Mouse (Mus musculus) limb, embryonic 12.5 days (tissue): Measurements from ENCODE around the gene Zdhhc1. TPM values are rescaled to one million over a fixed set of nuclear protein-coding genes. Genes with fewer than 3 reads are reported as not detected.
A peak's percentile ranks its signal among the peaks of the same experiment; 100 is the strongest.

Experiments
- ATAC-seq: fragments of 200-750 bp; cut with Nextera tagmentation; 2 replicates; pipeline ENCODE4 v1.8.0; 2017; ENCODE audit warnings: low read depth, moderate TSS enrichment; ENCODE audit not compliant: insufficient number of reproducible peaks, insufficient read depth, low FRiP score, low TSS enrichment
- H3K27ac ChIP-seq: fragments of 300-500 bp; sonication (generic); 2 replicates; pipeline ENCODE4 v1.5.1; 2016; ENCODE audit warnings: mild to moderate bottlenecking, moderate library complexity
- H3K27me3 ChIP-seq: fragments of 300-500 bp; sonication (generic); 2 replicates; pipeline ENCODE4 v1.6.1; 2016; ENCODE audit warnings: mild to moderate bottlenecking, moderate library complexity
- H3K36me3 ChIP-seq: fragments of 300-500 bp; sonication (generic); 2 replicates; pipeline ENCODE4 v1.6.1; 2016; ENCODE audit warnings: mild to moderate bottlenecking, moderate library complexity
- H3K4me1 ChIP-seq: fragments of 300-500 bp; sonication (generic); replicated peaks from 2 replicates; pipeline ENCODE4 v1.6.1; 2016
- H3K4me2 ChIP-seq: fragments of 300-500 bp; sonication (generic); 2 replicates; pipeline ENCODE4 v1.6.1; 2016; ENCODE audit warnings: mild to moderate bottlenecking, moderate library complexity
- H3K4me3 ChIP-seq: fragments of 300-500 bp; sonication (generic); replicated peaks from 2 replicates; pipeline ENCODE4 v1.5.1; 2016; ENCODE audit warnings: mild to moderate bottlenecking
- H3K9ac ChIP-seq: fragments of 300-500 bp; sonication (generic); replicated peaks from 2 replicates; pipeline ENCODE4 v1.6.1; 2016; ENCODE audit warnings: mild to moderate bottlenecking, moderate library complexity
- H3K9me3 ChIP-seq: fragments of 300-500 bp; sonication (generic); 2 replicates; pipeline ENCODE4 v1.6.1; 2016; ENCODE audit warnings: mild to moderate bottlenecking, moderate library complexity
- WGBS: fragments of 180-500 bp; shearing (Covaris S2); methylation state at CpG from one replicate; pipeline ENCODE4 v1.1.7; 2016; 5-methylcytosine and 5-hydroxymethylcytosine counted together
- polyA plus RNA-seq: library from polyadenylated mRNA; unstranded; fragments of >200 nt; fragmentation: Nextera tagmentation; extraction: Ambion mirVana; gene quantifications from 2 replicates; pipeline ENCODE4 v1.2.1, GENCODE M21; 2016

Gene Zdhhc1
- polyA plus RNA-seq, 1 experiment from 2014 or later: 34.8 TPM

DNA sequence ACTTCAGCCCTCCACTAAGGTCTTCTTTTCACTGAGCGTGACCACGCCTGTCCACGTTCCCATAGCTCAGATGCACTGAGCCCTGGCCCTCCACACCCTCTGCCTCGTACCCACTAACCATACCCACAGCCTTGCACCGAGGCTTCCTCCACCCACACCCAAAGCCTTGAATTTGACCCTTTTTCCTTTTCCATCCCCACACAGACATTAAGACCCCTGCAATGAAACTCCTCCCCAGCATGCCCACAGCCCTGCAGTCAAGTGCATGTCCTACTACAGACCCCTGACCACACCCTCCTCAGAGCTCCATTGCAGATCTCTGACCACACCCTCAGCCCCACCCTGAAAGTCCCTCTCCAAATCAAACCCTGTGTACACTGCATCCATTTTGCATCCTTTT lies 26.9 kb downstream of the Zdhhc1 start:
- no peak for ATAC-seq
- H3K9me3 ChIP-seq: no peaks in the 10 kb centered on the region
- H3K4me3 ChIP-seq: no peak overlapping the region
- WGBS: 91% methylated on average over 5 of the region's 5 CpGs
- peaks cover 16% of the 10 kb centered on the region; the same call in 1 of the 2 replicates for H3K36me3 ChIP-seq
- H3K4me2 ChIP-seq: peak overlapping the region; percentile 66; the same call in 1 of the 2 replicates
- H3K9ac ChIP-seq: no peak overlapping the region
- peaks cover 49% of the 10 kb centered on the region for H3K27me3 ChIP-seq
- H3K4me1 ChIP-seq: peaks cover 58% of the 10 kb centered on the region
- H3K27ac ChIP-seq: no peak overlapping the region

DNA sequence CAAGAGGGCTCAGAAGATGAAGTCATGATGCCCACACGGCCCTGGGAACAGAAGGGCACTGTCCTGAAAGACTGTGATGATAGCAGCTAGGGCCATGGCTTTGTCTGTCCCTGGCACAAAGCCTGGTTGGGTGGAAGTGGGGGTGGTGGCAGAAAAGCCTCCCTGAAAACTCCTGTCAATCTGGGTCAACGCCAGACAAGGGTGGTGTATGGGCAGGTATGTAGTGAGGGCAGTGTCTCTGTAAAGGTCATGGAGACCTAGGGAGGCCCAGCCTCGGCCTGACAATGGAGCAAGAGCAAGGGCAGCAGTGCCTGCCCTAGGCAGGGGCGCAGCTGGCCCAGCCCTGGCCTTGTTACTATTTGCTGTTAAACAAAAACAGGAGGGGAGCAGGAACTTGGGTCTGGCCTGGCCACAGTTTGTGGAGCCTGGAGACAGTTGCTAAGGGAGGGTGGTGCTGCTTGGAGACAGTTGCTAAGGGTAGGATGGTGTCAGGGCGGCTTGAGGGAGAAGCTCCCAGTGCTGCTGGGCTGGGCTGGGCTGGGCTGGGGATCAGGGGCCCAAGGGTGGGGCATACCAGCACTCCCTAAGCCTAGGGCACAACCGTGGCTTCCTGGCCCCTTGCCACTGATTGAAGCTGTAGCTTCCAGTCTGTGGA lies 27.5 kb downstream of the Zdhhc1 start:
- peaks cover 52% of the 10 kb centered on the region for H3K4me1 ChIP-seq

DNA sequence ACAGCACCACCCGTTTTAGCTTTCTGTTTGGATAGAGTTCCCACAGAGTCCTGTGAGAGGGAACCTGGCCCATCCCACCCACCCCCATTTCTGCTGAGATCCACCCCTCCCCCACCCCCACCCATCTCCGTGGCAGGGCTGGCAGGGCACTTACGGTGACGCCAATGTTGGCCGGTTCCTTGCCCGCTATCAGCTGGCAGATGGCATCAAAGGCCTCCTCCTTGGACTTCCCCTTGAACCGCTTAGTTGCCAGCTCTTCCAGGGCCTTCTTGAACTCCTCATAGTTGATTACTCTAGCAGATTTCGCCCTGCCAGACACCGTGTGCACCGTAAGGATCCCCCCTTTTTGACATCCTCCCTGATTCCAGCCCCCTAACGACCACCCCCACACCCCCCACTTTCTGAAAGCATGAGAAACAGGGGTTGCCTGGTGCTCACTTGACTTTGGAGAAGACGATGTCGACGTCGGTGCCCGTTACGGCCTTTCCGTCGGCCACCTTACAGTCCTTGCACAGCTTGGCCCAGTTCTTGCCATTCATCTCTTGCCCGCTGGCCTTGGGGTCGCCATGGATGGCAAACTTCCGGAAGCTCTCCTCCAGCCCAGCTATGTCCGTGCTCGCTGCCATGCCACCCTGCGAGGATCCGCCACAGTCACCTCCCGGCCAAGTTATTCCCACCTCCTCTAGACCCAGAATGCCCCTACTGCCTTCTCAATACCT lies 28.5 kb downstream of the Zdhhc1 start:
- Histone ChIP-seq H3K27me3 (peaks cover 32% of the 10 kb centered on the region), H3K4me1 (peaks cover 42% of the 10 kb centered on the region), H3K9me3 (no peaks in the 10 kb centered on the region), H3K4me2 (no peak overlapping the region), H3K9ac (no peak overlapping the region), H3K4me3 (no peak overlapping the region), H3K36me3 (peaks cover 7% of the 10 kb centered on the region; the same call in 1 of the 2 replicates), H3K27ac (no peak overlapping the region)
- WGBS: 89% methylated on average over 27 of the region's 27 CpGs
- no peak for ATAC-seq

More for the DNA sequence above, 27.5 kb downstream of the Zdhhc1 start:
- Histone ChIP-seq H3K9me3 (no peaks in the 10 kb centered on the region), H3K36me3 (peaks cover 14% of the 10 kb centered on the region; the same call in 1 of the 2 replicates), H3K27me3 (peaks cover 43% of the 10 kb centered on the region), H3K9ac (no peak overlapping the region), H3K4me2 (no peak overlapping the region), H3K27ac (no peak overlapping the region), H3K4me3 (no peak overlapping the region)
- WGBS: 38% methylated on average over 6 of the region's 6 CpGs
- no peak for ATAC-seq

DNA sequence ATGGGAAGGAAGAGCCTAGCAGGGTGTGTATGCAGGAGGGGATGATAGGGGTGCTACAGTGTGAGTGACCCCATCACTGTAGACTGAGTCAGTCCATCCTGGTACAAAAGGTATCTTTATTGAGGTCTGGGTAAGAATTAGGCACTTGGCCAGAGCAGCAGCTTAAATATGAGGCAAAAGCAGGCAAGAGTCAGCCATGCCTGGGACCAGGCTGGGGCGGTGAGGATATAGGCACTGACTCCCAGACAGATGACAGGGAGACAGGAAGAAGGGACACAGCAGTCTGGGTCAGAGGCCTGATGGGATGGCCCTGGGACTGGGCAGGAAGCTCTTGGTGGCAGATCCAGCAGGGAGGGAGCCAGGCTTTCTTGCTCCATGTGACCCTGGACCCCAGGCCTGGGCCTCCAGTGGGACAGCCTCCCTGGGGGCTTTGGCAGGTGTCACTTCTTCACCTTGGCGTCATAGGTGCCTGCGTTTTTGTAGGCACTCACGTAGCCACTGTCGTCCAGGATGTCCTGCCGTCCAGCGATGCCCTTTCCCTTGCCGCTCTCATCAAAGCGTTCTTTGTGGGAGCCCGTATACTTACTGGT lies 29.2 kb downstream of the Zdhhc1 start:
- peaks cover 4% of the 10 kb centered on the region; the same call in 1 of the 2 replicates for H3K36me3 ChIP-seq
- no peak overlapping the region for H3K9ac ChIP-seq
- ATAC-seq: no peak
- peaks cover 35% of the 10 kb centered on the region for H3K4me1 ChIP-seq
- 87% methylated on average over 10 of the region's 10 CpGs for WGBS
- peaks cover 26% of the 10 kb centered on the region for H3K27me3 ChIP-seq
- H3K4me3 ChIP-seq: no peak overlapping the region
- no peak overlapping the region for H3K4me2 ChIP-seq
- H3K27ac ChIP-seq: no peak overlapping the region
- no peaks in the 10 kb centered on the region for H3K9me3 ChIP-seq

DNA sequence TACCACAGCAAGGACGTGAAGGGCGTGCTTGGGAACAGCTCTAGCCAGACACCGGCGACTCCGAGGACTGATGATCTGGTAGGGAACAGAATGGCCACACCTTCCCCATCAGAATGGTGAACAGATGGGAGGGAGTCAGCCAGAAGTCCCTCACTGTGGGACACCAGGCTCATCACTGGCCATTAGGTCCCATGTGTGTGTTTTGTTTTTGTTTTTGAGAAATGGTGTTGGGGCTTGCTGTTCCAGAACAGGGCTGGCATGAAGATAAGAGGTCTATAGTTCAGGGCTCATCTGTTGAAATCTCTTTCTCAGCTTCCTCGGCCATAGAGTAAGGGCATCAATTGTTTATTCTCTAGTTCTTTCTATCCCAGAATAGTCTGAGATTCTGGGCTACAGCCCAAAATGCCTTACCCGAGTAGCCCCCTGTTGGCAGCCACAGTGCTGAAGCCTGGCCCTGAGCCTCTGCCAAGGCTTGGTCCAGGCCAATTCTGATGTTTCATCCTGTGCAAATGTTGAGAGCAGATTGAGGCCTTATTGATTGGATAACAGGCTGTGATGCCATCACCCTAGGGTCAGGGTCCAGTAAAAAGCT lies 29.9 kb downstream of the Zdhhc1 start:
- Histone ChIP-seq H3K4me2 (no peak overlapping the region), H3K27me3 (peaks cover 19% of the 10 kb centered on the region), H3K4me1 (peaks cover 30% of the 10 kb centered on the region), H3K27ac (no peak overlapping the region), H3K9me3 (no peaks in the 10 kb centered on the region), H3K36me3 (peaks cover 4% of the 10 kb centered on the region; the same call in 1 of the 2 replicates), H3K9ac (no peak overlapping the region), H3K4me3 (no peak overlapping the region)
- 75% methylated on average over 7 of the region's 7 CpGs for WGBS
- no peak for ATAC-seq

DNA sequence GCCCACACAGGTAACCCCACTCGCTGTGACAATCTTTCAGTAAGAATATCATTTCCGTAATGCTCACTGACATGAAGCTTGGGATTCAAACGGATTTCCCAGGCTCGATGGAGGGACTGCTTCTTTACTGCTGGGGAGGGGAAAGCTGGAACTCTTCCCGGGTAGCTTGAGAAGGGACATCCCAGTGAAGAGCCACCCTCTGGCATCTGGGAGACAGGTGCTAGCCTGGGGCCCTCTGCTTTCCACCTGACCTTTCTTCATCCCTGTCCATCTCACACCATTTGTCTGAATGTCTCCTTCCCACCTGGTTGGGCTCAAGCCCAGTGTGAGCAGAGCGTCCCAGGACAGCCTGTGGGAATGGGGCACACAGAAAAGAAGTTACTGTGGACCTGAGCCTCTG lies 30.5 kb downstream of the Zdhhc1 start:
- Histone ChIP-seq H3K9ac (no peak overlapping the region), H3K36me3 (peaks cover 4% of the 10 kb centered on the region; the same call in 1 of the 2 replicates), H3K9me3 (no peaks in the 10 kb centered on the region), H3K4me1 (peaks cover 26% of the 10 kb centered on the region), H3K4me3 (no peak overlapping the region), H3K27me3 (peaks cover 13% of the 10 kb centered on the region), H3K27ac (no peak overlapping the region), H3K4me2 (no peak overlapping the region)
- WGBS: 76% methylated on average over 6 of the region's 6 CpGs
- ATAC-seq: no peak

DNA sequence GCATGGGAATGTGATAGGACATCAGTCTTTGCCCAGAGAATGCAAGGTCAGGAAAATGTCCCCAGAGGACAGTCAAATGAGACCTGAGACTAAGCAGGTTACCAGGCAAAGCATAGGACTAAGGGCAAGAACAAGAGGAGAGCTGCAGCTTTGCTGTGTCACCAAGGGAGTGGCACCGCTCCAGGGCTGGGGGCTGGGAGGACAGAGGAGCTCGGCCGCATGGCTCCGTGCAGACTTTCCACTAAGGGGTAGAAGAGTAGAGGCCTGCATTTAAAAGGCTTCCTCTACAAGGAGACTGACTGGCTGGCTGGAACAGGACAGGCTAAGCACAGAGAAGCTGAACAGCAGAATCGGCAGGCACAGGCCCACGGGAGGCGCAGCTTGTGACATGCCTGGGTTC lies 32.1 kb downstream of the Zdhhc1 start:
- no peak overlapping the region for H3K4me2 ChIP-seq
- no peak overlapping the region for H3K4me3 ChIP-seq
- H3K27ac ChIP-seq: no peak overlapping the region
- no peaks in the 10 kb centered on the region for H3K27me3 ChIP-seq
- H3K4me1 ChIP-seq: peaks cover 20% of the 10 kb centered on the region
- ATAC-seq: no peak
- H3K9ac ChIP-seq: no peak overlapping the region
- WGBS: 65% methylated on average over 7 of the region's 7 CpGs
- H3K36me3 ChIP-seq: peaks cover 4% of the 10 kb centered on the region; the same call in 1 of the 2 replicates
- no peaks in the 10 kb centered on the region for H3K9me3 ChIP-seq

DNA sequence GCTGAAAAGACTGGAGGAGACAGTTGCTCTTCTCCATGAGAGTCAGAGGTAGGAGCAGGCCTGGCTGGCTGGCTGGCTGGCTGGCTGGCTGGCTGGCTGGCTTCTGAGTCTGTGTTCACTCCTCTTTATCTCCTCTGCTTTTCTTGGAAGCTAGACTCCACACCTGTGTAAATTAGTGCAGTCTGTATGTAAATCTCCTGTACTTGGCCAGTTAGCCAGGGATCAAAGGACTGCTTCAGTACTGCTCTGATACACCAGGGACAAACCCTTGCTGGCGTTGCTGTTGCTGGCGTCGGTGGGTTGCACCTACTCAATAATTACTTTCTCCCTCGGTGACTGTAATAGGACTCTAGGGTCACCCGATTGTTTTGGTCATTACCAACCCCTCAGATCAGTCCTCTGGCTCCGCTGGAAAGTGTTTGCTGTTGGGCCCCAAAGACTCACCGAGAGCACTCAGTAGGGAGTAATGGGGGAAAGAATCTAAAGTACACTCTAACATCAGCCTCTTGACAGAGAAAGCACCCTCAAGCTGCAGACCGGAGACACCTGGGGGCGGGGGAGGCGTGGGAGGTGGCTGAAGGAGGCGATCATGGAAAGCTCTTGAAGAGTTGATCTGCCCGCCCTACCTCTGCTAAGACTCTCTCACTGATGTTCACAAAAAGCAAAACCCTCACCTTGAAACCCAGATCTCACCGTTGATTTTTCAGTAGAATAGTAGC lies 35.5 kb downstream of the Zdhhc1 start:
- 48% methylated on average over 13 of the region's 13 CpGs for WGBS
- H3K9me3 ChIP-seq: no peaks in the 10 kb centered on the region
- no peak for ATAC-seq
- no peak overlapping the region for H3K4me2 ChIP-seq
- H3K4me3 ChIP-seq: no peak overlapping the region
- no peak overlapping the region for H3K9ac ChIP-seq
- H3K4me1 ChIP-seq: peaks cover 12% of the 10 kb centered on the region
- no peaks in the 10 kb centered on the region for H3K27me3 ChIP-seq
- no peak overlapping the region for H3K27ac ChIP-seq
- H3K36me3 ChIP-seq: no peaks in the 10 kb centered on the region

DNA sequence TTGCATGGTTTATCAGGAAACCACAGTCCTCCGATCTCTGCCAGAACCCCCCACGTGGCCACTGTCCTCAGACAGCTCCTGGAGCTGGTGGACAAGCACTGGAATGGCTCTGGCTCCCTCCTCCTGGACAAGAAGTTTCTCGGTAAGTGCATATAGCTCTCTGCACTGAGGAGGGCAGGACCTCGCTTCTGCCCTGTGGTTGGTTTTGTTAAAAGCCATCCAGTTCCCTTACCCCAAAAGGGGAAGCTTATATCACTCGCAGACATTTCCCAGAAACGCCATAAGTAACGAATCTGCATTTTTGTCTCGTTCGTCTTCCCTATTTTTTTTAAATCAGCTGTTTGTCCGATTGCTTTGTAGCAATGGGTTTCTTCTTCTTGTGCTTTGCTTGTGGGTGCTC lies 41.5 kb downstream of the Zdhhc1 start:
- Histone ChIP-seq H3K4me2 (no peak overlapping the region), H3K4me1 (no peaks in the 10 kb centered on the region), H3K27me3 (no peaks in the 10 kb centered on the region), H3K27ac (no peak overlapping the region), H3K4me3 (no peak overlapping the region), H3K9me3 (no peaks in the 10 kb centered on the region), H3K36me3 (no peaks in the 10 kb centered on the region), H3K9ac (no peak overlapping the region)
- no peak for ATAC-seq
- WGBS: 64% methylated on average over 10 of the region's 10 CpGs

DNA sequence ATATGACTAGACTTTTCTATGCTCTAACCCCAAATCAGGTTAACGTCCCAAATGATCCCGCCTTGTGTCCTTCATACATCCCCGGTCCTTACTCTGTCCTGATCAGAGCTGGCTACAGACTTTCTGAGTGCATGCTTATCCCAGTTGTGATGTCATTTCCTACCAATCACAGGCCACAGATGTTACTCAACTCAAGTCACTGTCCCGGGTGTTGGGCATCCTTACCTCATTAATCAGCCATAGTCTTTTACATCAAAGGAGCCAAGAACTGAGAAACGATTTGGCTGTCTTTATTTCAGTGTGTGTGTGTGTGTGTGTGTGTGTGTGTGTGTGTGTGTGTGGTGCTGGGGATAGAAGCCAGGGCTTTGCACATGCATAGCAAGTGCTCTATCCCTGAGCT lies 42.6 kb downstream of the Zdhhc1 start:
- no peaks in the 10 kb centered on the region for H3K9me3 ChIP-seq
- no peak overlapping the region for H3K9ac ChIP-seq
- no peaks in the 10 kb centered on the region for H3K27me3 ChIP-seq
- no peak overlapping the region for H3K4me3 ChIP-seq
- 63% methylated on average over 5 of the region's 5 CpGs for WGBS
- no peaks in the 10 kb centered on the region for H3K36me3 ChIP-seq
- no peak overlapping the region for H3K27ac ChIP-seq
- no peak overlapping the region for H3K4me2 ChIP-seq
- ATAC-seq: no peak
- no peaks in the 10 kb centered on the region for H3K4me1 ChIP-seq

DNA sequence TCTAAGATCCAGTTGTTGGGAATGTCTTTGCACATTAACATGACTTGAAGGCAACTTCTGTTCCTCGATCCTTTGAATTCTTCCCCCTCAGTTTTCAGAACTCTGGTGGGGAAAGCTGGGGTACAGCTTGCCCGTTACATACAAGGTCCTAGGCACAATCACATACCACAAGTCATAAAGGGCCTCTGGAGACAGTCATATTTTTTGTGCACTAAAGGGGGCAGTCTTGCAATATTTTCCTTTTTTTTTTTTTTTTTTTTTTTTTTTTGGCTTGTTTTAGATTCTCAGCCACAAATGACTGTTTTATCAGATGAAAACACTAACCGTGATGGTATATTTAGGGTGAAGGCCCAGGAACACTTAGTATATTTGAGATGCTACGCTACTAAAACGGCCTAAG lies 43.4 kb downstream of the Zdhhc1 start:
- H3K27ac ChIP-seq: no peak overlapping the region
- H3K9me3 ChIP-seq: no peaks in the 10 kb centered on the region
- 75% methylated on average over 5 of the region's 5 CpGs for WGBS
- H3K4me1 ChIP-seq: no peaks in the 10 kb centered on the region
- no peak overlapping the region for H3K9ac ChIP-seq
- H3K36me3 ChIP-seq: no peaks in the 10 kb centered on the region
- H3K4me2 ChIP-seq: no peak overlapping the region
- no peak for ATAC-seq
- H3K4me3 ChIP-seq: no peak overlapping the region
- H3K27me3 ChIP-seq: no peaks in the 10 kb centered on the region
